Mouse (Mus musculus) cortical plate, adult 2 months (tissue): ENCODE measurements around the gene Pgm5.

Source experiments
- CTCF ChIP-seq: fragments of 200-500 bp; IDR thresholded peaks from 2 replicates; pipeline ENCODE4 v1.5.1; 2011; ENCODE audit warnings: mild to moderate bottlenecking, control low read depth, low read length; ENCODE audit not compliant: insufficient read depth; ENCODE audit errors: extremely low read depth
- POLR2A ChIP-seq: fragments of 200-500 bp; IDR thresholded peaks from 2 replicates; pipeline ENCODE4 v1.6.1; 2011; ENCODE audit warnings: mild to moderate bottlenecking, low read length, control low read depth; ENCODE audit not compliant: insufficient read depth; ENCODE audit errors: extremely low read depth

DNA sequence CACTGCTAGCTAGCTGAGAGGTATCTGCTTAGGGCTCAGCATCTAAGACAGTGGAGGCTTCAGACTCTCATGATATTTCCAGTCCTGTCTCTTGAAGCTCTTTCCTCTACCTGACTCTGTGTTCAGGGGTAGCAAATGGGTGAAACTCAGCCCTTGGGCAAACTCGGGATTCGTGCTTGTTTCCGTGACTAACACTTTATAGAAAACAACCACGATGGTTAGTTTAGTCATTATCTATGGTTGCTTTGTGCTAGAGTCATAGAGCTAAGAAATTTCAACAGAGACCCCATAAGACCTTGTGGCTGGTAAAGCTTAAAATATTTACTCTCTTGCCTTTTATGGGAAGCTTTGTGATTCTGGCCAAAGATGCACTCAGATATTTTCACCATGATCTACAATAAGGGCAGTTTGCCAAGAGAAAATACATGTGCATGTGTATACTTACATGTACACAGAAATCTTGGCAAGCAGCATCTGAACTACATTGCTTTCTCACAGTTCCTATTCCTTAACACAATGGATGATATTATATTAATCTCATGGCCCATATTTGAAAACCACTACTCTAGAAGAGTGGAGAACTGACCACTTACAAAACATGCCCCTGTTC, 115.3 kb downstream of the Pgm5 start:
- TF ChIP-seq CTCF (no peak), POLR2A (no peak)
